Mouse (Mus musculus): ENCODE results near the gene Ascc1. TPM values are rescaled to one million over a fixed set of nuclear protein-coding genes. Genes with fewer than 3 reads are reported as not detected.
A peak's percentile ranks its signal among the peaks of the same experiment; 100 is the strongest.

Gene Ascc1
- total RNA-seq, 2 experiments from 2014 or later = 12.4 to 13.5 TPM

GRCm38 (mm10) chr10:60080601-60080981, 78.0 kb downstream of the Ascc1 start:
- no peak for DNase-seq

GRCm38 (mm10) chr10:60080982-60081825, 78.6 kb downstream of the Ascc1 start:
- DNase-seq = no peak

GRCm38 (mm10) chr10:60081905-60082304, 79.3 kb downstream of the Ascc1 start:
- DNase-seq = peak; percentile 42

- DNase-seq = no peak
Measured at GRCm38 (mm10) chr10:60084065-60084464, 81.5 kb downstream of the Ascc1 start.

- no peak for DNase-seq
Measured at GRCm38 (mm10) chr10:60092311-60092710, 89.7 kb downstream of the Ascc1 start.

GRCm38 (mm10) chr10:60093751-60094150, 91.1 kb downstream of the Ascc1 start:
- DNase-seq = no peak

- no peak for DNase-seq
Measured at GRCm38 (mm10) chr10:60095558-60095957, 93.0 kb downstream of the Ascc1 start.

- no peak for DNase-seq
Measured at GRCm38 (mm10) chr10:60096302-60096701, 93.7 kb downstream of the Ascc1 start.

- no peak for DNase-seq
Measured at GRCm38 (mm10) chr10:60097146-60097545, 94.5 kb downstream of the Ascc1 start.

GRCm38 (mm10) chr10:60097774-60098173, 95.2 kb downstream of the Ascc1 start:
- DNase-seq = no peak

- no peak for DNase-seq
Measured at GRCm38 (mm10) chr10:60105391-60106145, 103.0 kb downstream of the Ascc1 start.

GRCm38 (mm10) chr10:60106146-60106530, 103.5 kb downstream of the Ascc1 start, which contains the start of gene Spock2:
Spock2 (plus strand) TSS chr10:60106219.
- DNase-seq = peak; percentile 39

- DNase-seq = peak; percentile 56
Measured at GRCm38 (mm10) chr10:60106531-60107186, 104.1 kb downstream of the Ascc1 start.

- no peak for DNase-seq
Measured at GRCm38 (mm10) chr10:60107448-60107847, 104.8 kb downstream of the Ascc1 start.

- no peak for DNase-seq
Measured at GRCm38 (mm10) chr10:60108321-60109111, 105.9 kb downstream of the Ascc1 start.

- DNase-seq = no peak
Measured at GRCm38 (mm10) chr10:60109336-60109735, 106.7 kb downstream of the Ascc1 start.

- DNase-seq = no peak
Measured at GRCm38 (mm10) chr10:60109989-60110388, 107.4 kb downstream of the Ascc1 start.

- DNase-seq = no peak
Measured at GRCm38 (mm10) chr10:60110908-60111475, 108.4 kb downstream of the Ascc1 start.

- no peak for DNase-seq
Measured at GRCm38 (mm10) chr10:60113965-60114690, 111.5 kb downstream of the Ascc1 start.

- no peak for DNase-seq
Measured at GRCm38 (mm10) chr10:60115345-60116185, 113.0 kb downstream of the Ascc1 start.

Data from gastrocnemius, postnatal 10 days (tissue).